Mouse (Mus musculus) mature B cell (primary cell): Measurements from ENCODE around the gene Mgll.

Source experiments
- in situ Hi-C: fragments of 300-500 bp; cut with MboI; formaldehyde crosslinking; loops from 2 replicates; pipeline ENCODE4 v1.14.3; 2019

Gene Mgll

DNA sequence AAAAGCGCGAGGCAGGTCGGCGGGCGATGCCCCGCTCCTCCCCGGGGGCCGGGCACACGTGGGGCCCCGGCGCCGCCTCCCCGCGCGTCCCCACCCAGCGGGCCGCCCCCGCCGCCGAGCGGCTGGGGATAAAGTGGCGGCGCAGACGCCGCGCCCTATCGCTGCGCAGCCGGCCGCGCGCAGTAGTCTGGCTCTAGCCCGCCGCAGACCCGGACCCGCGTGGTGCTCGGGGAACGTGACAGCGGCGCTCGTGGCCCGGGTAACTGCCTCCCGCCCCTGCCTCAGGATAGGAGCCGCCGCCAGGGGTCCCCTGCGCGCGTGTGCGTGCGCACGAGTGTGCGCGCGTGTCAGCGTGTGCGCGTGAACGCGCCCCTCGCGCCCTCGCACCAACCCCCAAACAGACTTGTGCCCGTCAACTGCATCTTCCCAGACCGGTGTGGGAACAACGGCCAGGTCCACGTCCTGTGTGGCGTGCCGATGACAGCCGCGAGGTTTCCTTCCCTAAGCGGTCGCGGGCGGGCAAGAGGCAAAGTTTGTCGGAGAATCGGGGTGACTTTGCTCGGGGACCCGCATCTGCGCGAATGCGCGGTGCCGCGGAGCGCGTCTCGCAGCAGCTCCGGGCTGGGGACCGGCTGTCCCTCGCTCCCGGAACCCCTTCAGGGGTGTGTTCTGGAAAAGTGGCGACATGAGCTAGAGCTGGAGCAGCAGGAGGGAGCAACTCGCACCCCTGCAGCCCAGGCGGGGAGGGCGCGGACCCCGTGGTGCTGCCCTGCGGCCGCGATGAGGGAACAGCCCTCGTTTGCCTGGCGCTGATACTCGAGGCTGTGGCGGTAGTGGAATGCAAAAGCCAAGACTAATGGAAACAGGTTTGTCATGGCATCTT lies at the start of gene Mgll:
Mgll (plus strand) TSS at position 100 of the 883 bp plus-strand sequence.
- in situ Hi-C loops, result no loop called here

DNA sequence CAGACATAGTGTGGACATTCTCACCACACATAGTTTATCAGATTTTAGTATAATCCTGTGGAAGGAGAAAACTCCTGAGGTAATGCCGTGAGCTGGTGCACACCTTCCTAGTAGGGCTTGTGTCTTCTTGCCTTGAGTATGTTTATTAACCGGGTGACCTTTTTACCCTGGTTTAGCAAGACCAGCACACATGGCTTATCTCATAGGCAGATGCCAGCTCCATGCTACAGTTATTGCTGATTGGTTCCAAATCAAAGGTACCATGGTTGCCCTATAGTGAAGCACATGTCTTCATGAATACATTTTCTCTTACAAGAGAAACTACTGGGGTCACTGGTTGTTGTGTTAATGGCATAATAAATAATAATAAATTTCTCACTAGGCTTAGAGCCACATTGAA lies 48.4 kb upstream of the Mgll start:
- in situ Hi-C loops, result no loop called here

DNA sequence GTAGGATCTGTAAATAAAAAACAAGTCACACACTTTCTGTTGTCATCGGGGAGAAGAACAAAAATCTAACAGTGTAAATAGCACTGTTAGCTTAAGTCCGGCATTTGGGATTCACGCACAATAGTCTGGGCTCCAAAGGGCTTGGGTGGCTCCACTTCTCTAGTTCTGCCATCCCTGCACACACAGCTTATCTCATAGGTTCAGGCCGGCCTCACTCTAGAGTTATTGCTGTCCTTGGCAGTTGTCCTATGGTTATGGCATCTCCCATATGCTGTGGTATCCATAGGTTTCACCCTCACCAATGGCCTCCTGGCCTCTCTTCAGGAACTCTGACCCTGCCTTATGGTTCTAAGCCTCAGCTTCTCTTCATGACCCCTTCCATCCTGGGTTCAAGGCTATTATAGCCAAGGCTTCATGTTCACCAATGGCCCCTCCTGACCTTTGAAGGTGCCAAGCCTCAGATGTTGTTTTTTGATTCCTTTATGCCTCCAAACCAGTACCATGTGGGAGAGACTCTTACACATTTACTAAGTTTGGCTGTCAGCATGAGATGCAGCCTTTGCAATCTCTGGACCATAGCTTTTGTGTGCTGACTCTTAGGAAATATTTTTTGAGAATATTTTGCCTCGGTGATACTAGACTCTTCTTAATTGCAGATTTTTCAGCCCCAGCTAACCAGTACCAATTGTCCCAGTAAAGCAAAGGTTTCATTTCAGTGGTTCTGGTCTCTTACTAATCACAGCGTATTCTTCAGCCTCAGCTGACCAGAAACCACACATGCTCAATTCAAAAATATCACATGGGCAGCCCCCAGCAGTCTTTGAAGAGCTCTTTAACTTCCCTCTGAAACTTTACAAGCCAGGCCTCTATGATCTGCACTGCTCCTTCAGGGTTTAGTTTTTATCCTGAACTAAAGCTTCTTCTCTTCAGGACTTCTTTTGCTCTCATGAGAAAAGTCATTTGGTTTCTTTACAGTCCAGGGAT lies 47.2 kb upstream of the Mgll start:
- in situ Hi-C loops, result no loop called here

DNA sequence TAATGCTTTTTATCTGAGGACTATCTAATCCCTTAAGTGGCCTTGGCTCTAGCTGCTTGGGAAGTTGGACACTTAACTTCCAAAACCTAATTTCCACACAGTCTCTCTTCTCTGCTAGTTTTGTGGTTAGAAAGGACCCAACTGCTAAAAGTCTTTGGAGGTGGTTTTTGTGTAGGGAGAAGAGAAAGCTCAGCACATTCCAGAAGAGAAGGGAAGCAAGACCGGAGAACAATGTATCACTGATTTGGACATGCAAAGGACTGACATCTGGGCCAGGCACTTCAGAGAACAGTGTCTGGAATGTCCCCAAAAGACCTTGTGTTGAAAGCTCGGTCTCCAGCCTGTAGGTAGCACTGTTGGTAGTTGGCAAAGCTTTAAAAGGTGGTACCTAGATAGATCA lies 46.5 kb upstream of the Mgll start:
- in situ Hi-C loops, result no loop called here

DNA sequence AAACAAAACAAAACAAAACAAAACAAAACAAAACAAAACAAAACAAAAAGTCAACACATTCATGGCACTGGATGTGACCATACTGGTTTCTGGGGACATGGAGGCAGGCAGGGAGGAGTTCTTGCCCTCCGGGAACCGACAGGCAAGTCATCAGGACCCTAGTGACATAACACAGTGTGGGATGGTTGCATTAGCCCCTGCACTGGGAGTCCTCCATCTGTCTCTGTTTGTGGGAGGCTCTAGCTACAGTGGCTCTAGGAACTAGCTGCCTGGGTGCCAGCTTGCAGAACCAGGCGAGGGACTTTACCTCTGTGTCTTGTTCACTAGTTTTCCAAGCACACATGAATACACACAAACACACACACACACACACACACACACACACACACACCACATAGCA lies 43.2 kb upstream of the Mgll start:
- in situ Hi-C loops, result no loop called here

DNA sequence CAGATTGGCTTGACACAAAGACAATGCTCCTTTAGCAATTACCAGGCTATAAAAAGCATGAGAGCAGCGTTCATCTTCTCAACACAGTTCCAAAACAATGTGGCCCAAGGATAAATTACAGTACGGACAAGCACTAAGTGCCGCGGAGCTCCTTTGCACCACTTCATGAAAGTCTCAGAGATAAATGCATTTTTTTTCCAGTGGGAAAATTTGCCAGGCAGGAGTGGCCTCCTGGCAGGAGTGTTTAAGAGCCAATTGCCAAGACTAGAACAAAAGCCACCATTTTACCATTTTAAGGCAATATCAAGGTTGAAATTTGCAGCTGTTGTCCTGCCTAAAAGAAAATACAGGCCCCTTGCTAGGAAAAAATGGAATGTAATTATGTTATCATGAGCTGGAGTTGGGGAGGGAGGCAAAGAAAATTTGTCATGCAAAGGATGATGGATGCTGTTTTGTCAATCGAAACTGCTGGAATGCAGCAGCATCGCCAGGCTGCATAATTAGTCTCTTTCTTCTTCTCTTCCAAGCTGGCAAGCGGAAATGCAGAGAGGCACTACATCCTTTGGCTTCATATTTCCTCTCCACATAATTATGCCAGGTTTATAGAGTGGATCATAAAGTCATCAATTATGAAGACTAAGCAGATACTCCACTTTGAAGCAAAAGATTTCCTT lies 40.7 kb upstream of the Mgll start:
- in situ Hi-C loops, result no loop called here

DNA sequence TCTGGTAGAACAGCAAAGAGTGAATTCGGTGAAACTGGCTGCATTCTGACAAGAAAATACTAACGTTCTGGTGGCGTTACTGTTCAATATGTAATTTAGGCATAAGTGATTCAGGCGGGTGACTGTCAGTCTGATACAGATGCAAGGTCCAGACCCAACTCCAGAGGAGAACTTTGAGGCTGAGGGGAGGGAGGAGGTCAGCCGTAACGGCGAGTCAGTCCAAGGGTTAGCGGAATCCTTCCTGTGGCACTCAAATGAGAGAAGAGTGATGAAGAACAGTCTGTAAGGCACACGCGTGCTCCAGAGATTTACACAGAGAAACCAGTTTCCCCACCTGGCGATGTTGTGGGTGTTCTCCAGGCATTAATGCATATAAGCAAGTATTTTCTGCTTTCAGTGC lies 36.0 kb upstream of the Mgll start:
- in situ Hi-C loops, result no loop called here

DNA sequence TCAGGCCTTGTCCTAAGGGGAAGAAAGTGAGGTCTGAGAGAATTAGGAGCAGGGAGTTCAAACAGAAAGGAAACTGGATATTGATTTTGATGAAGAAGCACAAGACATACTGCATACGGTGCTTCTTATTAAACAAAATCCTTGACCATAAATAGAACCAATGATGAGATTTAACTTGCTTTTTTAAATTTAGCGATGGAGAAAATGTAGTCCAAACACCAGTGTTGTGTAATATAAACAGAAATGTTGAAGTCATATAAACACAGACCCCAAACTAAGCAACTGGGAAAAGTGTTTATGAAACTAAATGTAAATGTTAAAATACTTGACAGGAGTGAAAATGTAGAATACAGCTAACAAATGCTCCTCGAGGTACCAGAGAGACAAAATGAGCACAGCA lies 35.5 kb upstream of the Mgll start:
- in situ Hi-C loops, result no loop called here

DNA sequence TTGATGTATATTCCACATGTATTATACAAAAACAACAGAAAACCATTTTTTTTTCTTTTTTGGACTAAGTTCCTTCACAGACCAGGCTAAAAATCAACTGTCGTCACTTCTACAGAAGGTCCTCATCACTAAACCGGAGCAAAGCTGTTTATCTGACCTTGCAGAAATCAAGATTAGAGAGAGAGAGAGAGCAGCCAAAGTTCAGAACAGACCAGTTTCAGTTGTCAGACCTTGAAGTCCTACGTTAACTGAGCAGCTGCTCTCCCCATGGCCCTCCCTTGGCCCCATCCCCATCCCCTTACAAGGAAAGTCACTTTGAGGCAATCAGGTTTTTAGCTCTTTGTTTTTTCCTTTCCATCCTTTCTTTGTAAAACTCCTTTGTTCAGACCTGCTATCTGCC lies 34.0 kb upstream of the Mgll start:
- in situ Hi-C loops, result no loop called here

DNA sequence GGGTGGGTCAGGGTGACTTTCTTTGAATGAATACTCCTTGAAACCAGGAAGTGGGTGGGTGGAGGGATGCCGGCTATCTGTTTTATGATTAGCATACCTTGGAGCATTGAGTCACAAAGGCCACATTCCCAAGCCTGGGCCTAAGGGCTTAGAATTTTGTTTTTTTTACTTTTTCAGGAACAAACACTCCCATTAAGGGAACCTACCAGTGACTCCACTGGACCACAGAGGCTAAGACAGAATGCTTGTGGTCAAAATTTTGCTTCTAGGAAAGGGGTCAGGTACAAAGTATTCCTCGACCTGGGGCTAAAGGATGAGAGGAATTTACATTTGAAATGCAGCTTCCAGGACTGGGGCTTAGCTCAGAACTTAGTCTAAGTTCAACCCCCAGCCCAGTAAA lies 32.9 kb upstream of the Mgll start:
- in situ Hi-C loops, result no loop called here

DNA sequence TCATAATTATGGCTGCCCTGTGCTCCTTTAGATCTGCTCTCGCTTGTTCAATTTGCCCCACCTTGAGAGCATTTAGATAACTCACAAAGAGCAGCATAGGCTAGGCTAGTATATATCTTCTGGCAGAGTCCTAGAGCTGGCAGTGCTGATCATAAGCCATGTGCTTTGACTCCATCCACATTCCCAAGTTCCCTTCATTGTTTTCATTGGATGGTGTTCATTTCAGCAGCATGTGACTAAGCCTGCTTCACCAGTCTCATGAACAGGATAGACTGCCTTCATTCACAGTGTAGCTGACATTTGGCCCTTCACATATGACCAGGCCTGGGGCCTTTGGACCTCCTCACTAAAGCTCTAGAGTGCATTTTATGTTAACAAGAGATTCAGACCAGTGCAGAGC lies 21.3 kb upstream of the Mgll start:
- in situ Hi-C loops, result no loop called here

DNA sequence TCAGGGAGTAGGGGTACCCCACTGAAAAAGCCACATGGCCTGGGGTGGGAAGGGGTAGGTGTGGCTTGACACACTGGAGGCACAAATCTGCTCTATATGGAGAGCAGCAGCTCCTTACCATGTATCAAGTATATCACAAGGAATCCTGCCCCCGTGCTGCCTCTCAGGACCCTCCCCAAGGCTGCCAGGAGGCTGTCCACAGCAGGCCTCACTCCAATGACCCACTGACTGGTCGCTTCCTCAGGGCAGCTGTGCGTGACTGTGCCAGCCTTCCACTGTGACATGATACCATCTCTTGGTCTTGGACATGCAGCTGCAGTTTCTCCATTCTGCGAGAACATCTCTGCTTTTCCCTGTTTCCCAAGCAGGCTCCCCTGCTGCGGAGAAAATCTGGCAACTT lies 20.5 kb upstream of the Mgll start:
- in situ Hi-C loops, result no loop called here

DNA sequence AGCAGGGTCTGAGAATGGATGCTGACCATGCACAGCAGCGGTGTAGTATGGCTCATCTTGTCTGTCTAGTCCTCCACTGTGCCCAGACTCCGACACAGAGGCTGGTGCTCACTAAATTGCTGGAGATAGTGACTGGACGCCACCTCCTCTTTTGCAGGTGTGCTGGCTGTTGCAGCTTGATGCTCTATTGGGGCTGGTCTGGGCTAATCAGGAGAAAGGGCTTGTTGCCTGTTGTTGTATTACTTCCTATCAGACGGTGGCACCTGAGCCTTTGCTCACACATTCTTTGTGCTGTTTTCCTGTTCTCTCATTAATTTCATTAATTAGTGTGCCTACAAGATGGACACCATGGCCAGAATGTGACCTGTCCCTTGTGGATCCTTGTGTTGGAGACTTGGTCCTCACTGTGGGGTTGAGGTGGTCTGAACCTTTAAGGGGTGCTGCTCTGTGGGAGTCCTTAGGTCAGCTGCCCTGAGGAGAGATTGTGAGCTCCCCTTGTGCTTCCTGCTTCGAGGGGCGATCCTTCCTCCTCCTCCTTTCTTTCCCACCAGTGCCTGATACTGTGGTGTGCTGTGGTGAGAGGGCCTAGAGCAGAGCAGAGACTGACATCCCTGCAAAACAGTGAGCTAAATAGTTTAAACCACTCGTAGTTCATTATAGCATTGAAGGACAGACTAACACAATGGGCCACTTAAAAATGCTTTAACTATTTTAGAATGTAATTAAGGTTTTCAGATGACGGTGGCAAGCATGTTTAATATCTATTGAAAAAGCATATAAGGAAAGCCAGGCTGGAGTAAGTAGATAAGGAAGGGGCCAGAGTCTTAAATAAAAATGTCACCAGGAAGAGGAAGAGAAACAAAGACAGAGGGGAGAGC lies 15.6 kb upstream of the Mgll start:
- in situ Hi-C loops, result no loop called here

DNA sequence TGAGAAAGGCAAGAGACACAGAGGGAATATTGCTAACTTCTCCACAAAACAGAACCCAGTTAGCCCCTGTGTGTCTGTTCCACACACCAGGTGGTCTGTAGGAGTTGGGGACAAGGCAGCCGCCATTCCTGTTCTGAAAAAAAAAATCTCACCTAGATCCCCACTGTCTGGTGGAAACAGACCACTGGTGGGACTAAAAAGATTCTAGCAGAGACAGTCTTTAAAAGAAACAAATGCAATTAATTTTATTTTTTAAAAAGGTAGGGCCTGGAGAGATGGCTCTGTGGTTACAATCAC lies 15.0 kb upstream of the Mgll start:
- in situ Hi-C loops, result no loop called here

DNA sequence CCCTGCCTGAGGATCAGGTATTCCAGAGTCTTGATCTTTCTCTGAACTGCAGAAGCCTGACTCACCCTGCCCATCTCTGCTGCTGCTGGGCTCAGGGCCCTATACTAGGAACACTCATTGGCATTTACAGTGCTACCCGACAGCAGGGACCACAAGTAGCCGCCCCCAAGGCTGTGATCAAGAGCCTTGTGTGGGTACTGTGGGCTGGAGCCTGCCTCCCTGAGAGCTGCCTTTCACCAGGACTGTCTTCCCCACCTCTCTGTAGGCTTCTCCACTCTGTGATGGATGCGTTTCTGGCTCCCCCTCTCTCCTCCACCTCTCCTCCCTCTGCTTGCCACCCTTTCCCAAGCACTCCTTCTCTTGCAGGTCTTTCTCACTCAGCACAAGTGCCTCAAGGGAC lies 12.9 kb upstream of the Mgll start:
- in situ Hi-C loops, result no loop called here

DNA sequence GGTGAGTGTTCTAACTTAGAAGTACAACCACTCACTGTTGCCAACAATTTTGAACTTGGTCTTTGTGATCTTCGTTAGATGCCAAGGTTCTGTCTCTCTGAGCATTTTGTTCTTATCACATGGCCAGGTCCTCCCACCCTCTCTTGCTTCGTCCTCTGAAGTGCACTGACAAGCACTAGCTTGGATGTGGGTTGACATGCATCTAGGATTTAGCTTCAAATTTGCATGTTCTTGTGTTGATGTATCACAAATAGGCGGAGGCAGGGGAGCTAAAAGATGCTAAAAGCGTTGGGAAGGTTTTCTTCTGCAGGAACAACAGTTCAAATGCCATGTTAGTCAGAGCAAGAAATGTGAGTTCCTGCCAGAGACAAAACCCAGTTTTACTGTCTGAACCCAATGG lies 12.1 kb upstream of the Mgll start:
- in situ Hi-C loops, result no loop called here

DNA sequence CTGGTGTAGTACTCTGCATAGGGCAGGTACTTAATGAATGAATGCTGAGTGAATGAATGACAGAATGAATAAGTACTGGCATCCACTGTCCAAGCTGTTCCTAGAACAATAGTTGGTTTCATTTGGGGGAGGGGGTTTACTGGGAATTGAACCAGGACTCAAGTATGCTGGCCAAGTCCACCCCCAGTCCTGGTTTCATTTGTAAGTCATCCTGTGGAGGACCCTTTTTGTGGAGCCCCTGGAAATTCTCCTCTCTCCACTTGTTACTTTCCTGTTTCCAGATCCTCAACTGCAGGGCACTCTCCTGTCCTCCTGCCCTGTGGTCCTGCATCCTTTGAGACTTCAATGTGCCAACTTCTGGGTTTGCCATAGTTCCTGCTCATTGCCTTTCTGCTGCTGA lies 10.9 kb upstream of the Mgll start:
- in situ Hi-C loops, result no loop called here

DNA sequence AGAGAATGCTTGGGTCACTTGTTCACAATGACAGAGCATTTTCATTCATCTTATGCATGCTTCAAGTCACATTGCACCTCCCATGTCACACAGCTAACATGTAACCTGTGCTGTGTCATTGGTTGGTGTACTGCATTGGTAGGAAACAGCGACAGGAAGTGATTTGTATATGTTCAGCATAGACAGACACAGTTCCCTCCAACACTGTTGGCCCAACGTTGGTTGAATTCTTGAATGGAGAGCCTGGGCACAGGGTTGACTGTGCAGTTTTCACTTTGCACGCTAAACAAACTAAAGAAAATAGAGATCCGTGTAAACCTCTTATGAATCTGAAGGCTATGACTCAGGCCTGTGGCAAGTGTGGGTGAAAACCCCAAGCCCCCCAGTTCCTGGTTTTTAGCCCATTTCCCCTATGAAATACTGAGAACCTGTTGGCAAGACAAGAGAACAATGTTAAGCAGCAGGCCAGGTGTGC lies 10.0 kb upstream of the Mgll start:
- in situ Hi-C loops, result no loop called here

DNA sequence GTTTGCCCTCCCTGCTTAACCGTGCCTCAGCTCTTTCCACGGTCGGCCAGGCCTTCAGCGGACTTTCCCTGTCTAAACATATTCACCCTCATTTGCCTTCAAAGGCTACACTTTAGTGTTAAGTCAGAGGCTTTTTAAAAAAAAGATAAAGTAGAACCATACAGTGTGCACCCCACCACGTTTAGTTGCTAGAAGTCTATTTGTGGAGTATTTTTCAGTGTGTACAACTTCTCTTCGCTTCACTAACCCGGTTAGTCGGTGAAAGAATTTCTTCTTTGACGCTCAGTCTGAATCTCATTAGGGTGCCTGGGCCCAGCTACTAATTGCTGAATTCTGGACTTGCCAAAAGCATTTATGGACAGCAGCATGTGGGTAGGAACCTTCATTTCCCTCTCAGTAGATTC lies 8.8 kb upstream of the Mgll start:
- in situ Hi-C loops, result no loop called here

DNA sequence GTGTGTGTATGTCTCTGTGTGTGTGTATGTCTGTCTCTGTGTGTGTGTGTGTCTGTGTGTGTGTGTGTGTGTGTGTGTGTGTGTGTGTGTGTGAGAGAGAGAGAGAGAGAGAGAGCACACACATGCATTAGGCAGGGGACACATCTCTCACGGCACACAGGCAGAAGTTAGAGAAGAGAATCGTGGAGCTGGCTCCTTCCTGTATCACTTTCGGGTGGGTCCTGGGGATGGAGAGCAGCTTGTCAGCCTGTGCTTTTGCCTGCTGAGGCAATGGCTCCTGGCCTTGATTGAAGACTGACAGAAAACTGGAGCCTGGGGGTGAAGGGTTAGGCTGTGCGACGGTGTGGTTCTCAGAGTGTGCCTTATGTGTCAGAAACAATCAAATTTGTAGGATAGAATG lies 8.2 kb upstream of the Mgll start:
- in situ Hi-C loops, result no loop called here
